Mouse (Mus musculus) adipose tissue, adult 10 weeks (tissue): Measurements from ENCODE around the gene Inhbe. TPM values are rescaled to one million over a fixed set of nuclear protein-coding genes. Genes with fewer than 3 reads are reported as not detected.

Experiments
- polyA plus RNA-seq: library from polyadenylated mRNA; stranded (reverse); fragments of 350-450 nt; fragmentation: Illumina TruSeq; extraction: RNeasy Lipid Tissue Mini Kit (QIAGEN cat#74804); gene quantifications from one replicate; pipeline ENCODE4 v1.2.3, GENCODE M21; 2014; ENCODE audit warnings: low read depth, low replicate concordance

The Inhbe gene
- not detected for polyA plus RNA-seq

DNA sequence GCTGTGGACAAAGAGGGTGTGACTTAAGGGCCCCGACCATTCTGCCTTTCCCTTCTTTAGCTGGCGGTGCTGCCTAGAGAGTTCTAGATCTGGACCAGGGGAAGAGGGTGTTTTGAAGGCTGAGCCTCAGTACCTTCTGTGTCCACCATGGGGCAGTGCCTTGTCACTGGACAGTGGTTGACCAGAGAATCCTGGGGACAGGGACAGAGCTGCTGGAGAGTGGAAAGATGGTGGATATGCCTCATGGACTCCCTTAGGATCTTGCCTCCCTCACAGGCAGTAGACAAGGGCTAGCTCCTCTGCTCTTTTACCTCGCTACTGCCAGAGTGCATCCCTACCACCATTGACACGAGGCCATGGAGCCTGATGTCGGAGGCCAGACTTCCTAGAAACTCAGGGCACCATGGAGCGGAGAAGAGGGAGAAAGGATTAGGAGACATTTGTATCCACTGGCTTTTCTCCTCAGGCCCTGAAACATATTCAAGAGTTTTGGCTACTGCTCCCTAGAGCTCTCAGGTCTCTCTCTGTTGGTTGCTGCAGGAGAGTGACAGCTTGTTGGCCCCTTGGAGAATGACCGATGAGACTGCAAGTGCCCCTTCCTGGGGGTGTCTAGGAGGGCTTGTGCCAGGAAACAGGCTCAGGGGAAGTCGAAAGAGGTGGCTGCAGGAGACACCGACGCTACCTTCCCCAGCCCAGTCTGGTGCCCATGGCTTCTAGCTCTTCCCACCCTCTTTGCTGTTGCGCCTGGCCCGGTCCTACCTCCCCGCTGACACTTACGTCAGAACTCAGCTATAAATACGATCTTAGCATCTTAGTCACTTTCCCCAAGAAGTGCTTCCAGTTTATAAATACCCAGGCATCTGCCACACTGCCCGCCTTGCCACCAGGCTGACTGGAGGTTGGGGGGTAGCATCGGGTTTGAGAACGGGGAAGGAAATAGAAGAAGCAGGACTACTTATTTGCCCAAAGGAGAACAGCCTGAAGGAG lies at the start of gene Inhbe:
Gene Inhbe, minus strand, starts transcription at position 503 of the 987 bp plus-strand sequence.

GRCm38 (mm10) chr10:127380251-127380691 lies 26.1 kb upstream of the Inhbe start, which contains the start of gene R3hdm2:
TSS of gene R3hdm2 (plus strand) at chr10:127380327.

DNA sequence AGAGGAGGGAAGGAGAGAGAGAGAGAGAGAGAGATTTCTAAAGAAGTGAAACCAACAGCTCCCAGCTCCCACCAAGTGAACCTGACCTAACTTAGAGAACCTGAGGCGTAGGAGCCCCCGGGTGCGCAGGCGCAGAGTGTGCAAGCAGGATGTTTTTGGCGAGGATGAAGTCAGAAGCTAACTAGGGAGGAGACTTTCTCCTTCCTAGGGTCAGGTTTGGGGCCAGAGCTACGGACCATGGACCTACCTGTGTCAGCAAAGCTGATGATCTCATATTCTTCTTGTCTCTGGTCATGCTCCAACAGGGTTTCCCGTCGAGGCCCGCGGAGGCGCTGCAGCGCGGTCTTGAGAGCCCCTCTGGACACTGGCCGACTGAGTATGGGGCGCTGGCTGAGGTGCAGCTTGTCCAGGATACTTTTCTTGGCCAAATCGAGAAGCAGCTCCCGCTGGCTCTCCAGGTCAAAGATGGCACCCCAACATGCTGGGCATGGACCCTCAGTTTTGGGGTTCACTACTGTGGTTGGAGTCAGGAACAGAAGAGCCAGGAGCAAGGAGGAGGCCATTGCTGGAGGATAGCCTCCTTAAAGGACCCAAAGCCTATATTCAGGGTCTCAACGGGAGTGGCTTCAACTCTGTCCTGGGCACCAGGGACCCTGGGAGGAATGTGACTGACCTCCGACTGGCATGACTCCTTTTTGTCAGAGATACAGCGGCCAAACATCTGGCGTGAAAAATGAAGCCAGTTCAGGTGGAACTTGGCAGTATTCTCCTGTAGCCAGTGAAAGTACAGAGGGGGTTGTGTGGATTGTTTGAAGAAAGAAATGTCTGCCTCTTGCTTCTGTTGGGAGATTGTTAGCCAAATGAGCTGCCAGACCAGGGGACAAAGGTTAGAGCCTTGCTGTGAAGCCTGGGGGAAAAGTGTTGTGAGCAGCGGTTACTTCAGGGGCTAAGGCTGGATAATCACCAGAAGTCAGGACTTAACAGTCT lies 15.9 kb upstream of the Inhbe start, which contains the start of gene Inhbc:
Gene Inhbc, minus strand, starts transcription at position 598 of the 987 bp plus-strand sequence.

GRCm38 (mm10) chr10:127341891-127342639 lies 12.1 kb downstream of the Inhbe start, which contains the start of gene Gli1:
TSS of gene Gli1 (minus strand) at chr10:127341974.

DNA sequence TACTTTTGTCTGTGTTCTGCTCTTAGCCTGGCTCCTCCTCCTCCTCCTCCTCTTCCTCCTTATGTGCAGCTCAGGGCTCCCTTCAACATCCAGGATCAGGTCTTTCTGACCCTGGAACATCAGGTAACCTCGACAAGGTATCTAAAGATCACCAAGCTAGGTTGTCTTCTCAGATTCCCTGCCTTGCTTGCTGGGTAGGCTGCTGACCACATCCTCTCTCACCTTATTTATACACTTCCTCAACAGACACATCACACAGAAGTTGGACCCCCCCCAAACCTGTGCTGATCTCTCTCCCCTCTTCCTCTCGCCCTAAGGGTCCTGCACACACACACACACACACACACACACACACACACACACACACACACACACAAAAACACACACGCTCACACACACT lies 32.6 kb downstream of the Inhbe start, which contains the start of gene Arhgap9:
Gene Arhgap9, plus strand, starts transcription at position 344 of the 400 bp plus-strand sequence.

DNA sequence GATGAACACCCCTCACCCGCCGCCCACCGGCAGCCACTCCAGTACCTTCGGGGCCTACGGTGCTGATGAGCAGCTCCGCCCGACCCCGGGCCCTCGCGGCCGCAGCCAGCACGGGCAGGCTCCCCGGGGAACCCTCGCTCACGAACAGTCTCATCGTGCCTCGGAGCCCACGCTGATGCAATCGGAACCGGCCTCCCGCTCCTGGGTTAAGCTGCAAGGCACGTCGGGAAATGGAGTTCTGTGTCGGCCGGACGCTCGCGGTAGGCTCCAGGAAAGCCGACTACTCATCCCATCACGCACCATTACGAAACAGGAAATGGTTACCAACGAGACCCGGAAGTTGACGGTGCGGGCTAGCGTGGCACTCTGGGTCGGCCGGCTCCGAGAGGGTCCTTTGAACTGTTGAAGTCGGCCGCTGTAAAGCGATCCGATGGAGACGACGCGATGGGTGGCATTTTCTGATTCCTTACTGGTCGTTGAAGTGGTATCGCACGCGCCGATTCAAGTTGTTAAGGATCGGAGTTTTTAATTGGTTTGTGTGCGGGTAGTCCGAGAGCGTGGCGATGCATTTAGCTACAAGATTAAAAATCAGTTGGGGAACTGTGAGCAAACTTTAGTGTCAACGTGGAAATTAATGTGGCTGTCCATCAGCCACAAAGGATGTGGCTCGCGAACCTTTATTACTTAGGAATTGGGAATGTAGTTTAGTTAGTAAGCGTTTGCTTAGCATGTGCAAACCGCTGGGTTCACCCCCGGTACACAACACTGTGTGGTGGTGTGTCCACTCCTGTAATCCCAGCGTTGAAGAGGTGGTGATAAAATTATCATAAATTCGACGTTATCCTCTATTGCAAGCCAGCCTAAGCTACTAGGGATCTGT lies 42.5 kb downstream of the Inhbe start, which contains the start of gene Mars:
Gene Mars, minus strand, starts transcription at position 311 of the 880 bp plus-strand sequence.

Other genes starting within 250 kb of the Inhbe start
- gene Os9, start 233.3 kb downstream of the Inhbe start, polyA plus RNA-seq, result 160 TPM
- 73.3 TPM for gene B4galnt1, start 189.2 kb downstream of the Inhbe start, polyA plus RNA-seq
- 1.5 TPM for gene Slc26a10, start 173.8 kb downstream of the Inhbe start, polyA plus RNA-seq
- 29.2 TPM for gene Arhgef25, start 164.3 kb downstream of the Inhbe start, polyA plus RNA-seq
- gene Dtx3, start 158.7 kb downstream of the Inhbe start, polyA plus RNA-seq, result 73.3 TPM
- gene Pip4k2c, start 142.8 kb downstream of the Inhbe start, polyA plus RNA-seq, result 87.8 TPM
- gene Kif5a, start 91.1 kb downstream of the Inhbe start, polyA plus RNA-seq, result 2.7 TPM
- gene Dctn2, start 88.0 kb downstream of the Inhbe start, polyA plus RNA-seq, result 189 TPM
- 36.5 TPM for gene Mbd6, start 65.4 kb downstream of the Inhbe start, polyA plus RNA-seq
- 41.3 TPM for gene Mars, start 42.6 kb downstream of the Inhbe start, polyA plus RNA-seq
- 9.8 TPM for gene Arhgap9, start 32.4 kb downstream of the Inhbe start, polyA plus RNA-seq
- 9.5 TPM for gene Gli1, start 12.4 kb downstream of the Inhbe start, polyA plus RNA-seq
- not detected for gene Inhbc, start 16.0 kb upstream of the Inhbe start, polyA plus RNA-seq
- 70.1 TPM for gene R3hdm2, start 25.9 kb upstream of the Inhbe start, polyA plus RNA-seq
- 2.2 TPM for gene Stac3, start 147.3 kb upstream of the Inhbe start, polyA plus RNA-seq
- gene Ndufa4l2, start 160.6 kb upstream of the Inhbe start, polyA plus RNA-seq, result 10.1 TPM
- gene Shmt2, start 168.0 kb upstream of the Inhbe start, polyA plus RNA-seq, result 75.6 TPM
- 23.4 TPM for gene Nxph4, start 180.1 kb upstream of the Inhbe start, polyA plus RNA-seq